Mouse (Mus musculus) spleen, postnatal 10 days (tissue): Measurements from ENCODE around the gene Clec11a.

Experiments used
- DNase-seq, 2 experiments: peaks; one replicate each; pipeline ENCODE4 v3.0.0; 2021 to 2022; ENCODE audit warnings: low spot score in 2 of 2

The Clec11a gene

GRCm38 (mm10) chr7:44306516-44307240 is at the start of gene Clec11a:
TSS of gene Clec11a (minus strand) at chr7:44306902.
- no peak for DNase-seq

GRCm38 (mm10) chr7:44355411-44355810 is 48.7 kb upstream of the Clec11a start:
- DNase-seq: no peak

- no peak for DNase-seq
Observed at GRCm38 (mm10) chr7:44353601-44354340, 47.1 kb upstream of the Clec11a start.

GRCm38 (mm10) chr7:44352750-44353600 is 46.3 kb upstream of the Clec11a start:
- DNase-seq: no peak

- no peak for DNase-seq
Observed at GRCm38 (mm10) chr7:44351881-44352749, 45.4 kb upstream of the Clec11a start.

- DNase-seq: peak; percentile 47 to 78
Observed at GRCm38 (mm10) chr7:44350957-44351711, 44.4 kb upstream of the Clec11a start.

GRCm38 (mm10) chr7:44349043-44349442 is 42.3 kb upstream of the Clec11a start:
- DNase-seq: no peak

GRCm38 (mm10) chr7:44344622-44345021 is 37.9 kb upstream of the Clec11a start:
- DNase-seq: peak in 1 of 2 experiments; percentile 35

GRCm38 (mm10) chr7:44343459-44344015 is 36.8 kb upstream of the Clec11a start:
- DNase-seq: no peak

- no peak for DNase-seq
Observed at GRCm38 (mm10) chr7:44341714-44342113, 35.0 kb upstream of the Clec11a start.

- no peak for DNase-seq
Observed at GRCm38 (mm10) chr7:44341119-44341518, 34.4 kb upstream of the Clec11a start.

GRCm38 (mm10) chr7:44340226-44340625 is 33.5 kb upstream of the Clec11a start:
- DNase-seq: no peak

- DNase-seq: no peak
Observed at GRCm38 (mm10) chr7:44337121-44337849, 30.6 kb upstream of the Clec11a start.

GRCm38 (mm10) chr7:44336046-44337021 is 29.6 kb upstream of the Clec11a start:
- no peak for DNase-seq

- no peak for DNase-seq
Observed at GRCm38 (mm10) chr7:44335031-44335878, 28.6 kb upstream of the Clec11a start.

- DNase-seq: no peak
Observed at GRCm38 (mm10) chr7:44334139-44334538, 27.4 kb upstream of the Clec11a start.

- no peak for DNase-seq
Observed at GRCm38 (mm10) chr7:44332336-44332735, 25.6 kb upstream of the Clec11a start.
